Comparison of ENCODE assay signal across 16 mouse cellular contexts in the genomic region with DNA sequence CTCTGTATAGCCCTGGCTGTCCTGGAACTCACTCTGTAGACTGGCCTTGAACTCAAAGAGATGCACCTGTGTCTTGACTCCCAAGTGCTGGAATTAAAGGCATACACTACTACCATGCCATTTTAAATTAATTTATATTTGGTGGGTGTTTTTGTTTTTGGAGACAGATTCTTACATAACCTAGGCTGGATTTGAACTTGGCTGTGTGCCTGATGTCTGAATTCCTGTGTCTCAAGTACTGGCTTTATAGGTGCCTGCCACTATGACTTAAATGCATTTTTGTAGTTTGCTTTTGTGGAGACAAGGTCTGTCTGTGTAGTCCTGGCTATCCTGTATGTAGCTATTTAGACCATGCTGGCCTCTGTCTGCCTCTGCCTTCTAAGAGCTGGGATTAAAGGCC. TPM values are rescaled to one million over a fixed set of nuclear protein-coding genes. Genes with fewer than 3 reads are reported as not detected.
DNase-seq lines count a peak whose midpoint lies in the region; ATAC-seq and TF ChIP-seq lines count a peak whose summit lies in the region.
"Had no signal": no experiment of that assay in that cellular context is flagged by ENCODE, and none has a peak within 500 bp of the region (broad histone marks: within the 10 kb centered on the region; RNA-seq: fewer than 3 reads in every experiment).

No protein-coding gene starts in this region.

- TF ChIP-seq CTCF in gastrocnemius, adult 2 months (IDR thresholded peaks at IDR 0.05), result no peak
- TF ChIP-seq CTCF in E14TG2a.4 (conservative IDR thresholded peaks at IDR 0.05; ENCODE audit: low read length), result no peak

- H3K27ac ChIP-seq in gastrocnemius, adult 2 months, result peak overlapping the region; percentile 99
- no peak overlapping the region for H3K27ac ChIP-seq in embryonic facial prominence, embryonic 13.5 days
- H3K27ac ChIP-seq: left cerebral cortex, adult 2 months; lung, embryonic 15.5 days had no signal

- H3K9me3 ChIP-seq in E14TG2a.4 (ENCODE audit: low read length), result no peaks in the 10 kb centered on the region
- H3K9me3 ChIP-seq in embryonic facial prominence, embryonic 13.5 days, result no peaks in the 10 kb centered on the region
- H3K9me3 ChIP-seq: lung, embryonic 15.5 days had no signal

- DNase-seq in gastrocnemius, adult 2 months, result no peak
- no peak for DNase-seq in gastrocnemius, postnatal 14 days
- DNase-seq in kidney, postnatal 36 days, result peak; percentile 49 to 58
- DNase-seq in kidney, postnatal 4 days, result no peak
- no peak for DNase-seq in urinary bladder, postnatal 25 days (ENCODE audit: low spot score)
- no peak for DNase-seq in spleen, postnatal 14 days (ENCODE audit: low spot score in 2 of 2)
- DNase-seq: cerebellum, postnatal 10 days; heart, postnatal 10 days; thymus, postnatal 25 days had no signal

- no peak for ATAC-seq in embryonic facial prominence, embryonic 13.5 days (ENCODE audit: insufficient number of reproducible peaks, insufficient read depth, low FRiP score, low TSS enrichment, low read depth)
- ATAC-seq: CD4-positive, CD25-positive, alpha-beta regulatory T cell, adult 4 months had no signal

- H3K9ac ChIP-seq in embryonic facial prominence, embryonic 13.5 days, result no peak overlapping the region
- H3K9ac ChIP-seq: lung, embryonic 15.5 days had no signal

- H3K4me1 ChIP-seq in E14TG2a.4 (replicated peaks; ENCODE audit: low read depth, low read length), result peaks cover 75% of the 10 kb centered on the region
- peaks cover 20% of the 10 kb centered on the region for H3K4me1 ChIP-seq in embryonic facial prominence, embryonic 13.5 days

- peaks cover 51% of the 10 kb centered on the region for H3K36me3 ChIP-seq in E14TG2a.4 (ENCODE audit: insufficient read depth, low read length)
- H3K36me3 ChIP-seq in embryonic facial prominence, embryonic 13.5 days, result peaks cover 28% of the 10 kb centered on the region

- intact Hi-C loops in gastrocnemius, adult 2 months (cut with DNase I), result no loop called here
- intact Hi-C loops in gastrocnemius, postnatal 14 days (cut with DNase I; ENCODE audit: low total_unique reads), result no loop called here

- H3K4me2 ChIP-seq in embryonic facial prominence, embryonic 13.5 days, result peak overlapping the region; percentile 81; the same call in 1 of the 2 replicates

- peak overlapping the region; percentile 99 for H3K4me3 ChIP-seq in gastrocnemius, adult 2 months
- peak overlapping the region; percentile 99 for H3K4me3 ChIP-seq in E14TG2a.4 (replicated peaks; ENCODE audit: low read length)
- H3K4me3 ChIP-seq in embryonic facial prominence, embryonic 13.5 days, result 0 out of 2 replicates have a peak overlapping the region, but pooled peaks have one; percentile 2
- H3K4me3 ChIP-seq: left cerebral cortex, adult 2 months; lung, embryonic 15.5 days had no signal

- H3K27me3 ChIP-seq in E14TG2a.4 (ENCODE audit: insufficient read depth, low read length), result no peaks in the 10 kb centered on the region
- no peaks in the 10 kb centered on the region for H3K27me3 ChIP-seq in embryonic facial prominence, embryonic 13.5 days
- H3K27me3 ChIP-seq: lung, embryonic 15.5 days had no signal

RNA-seq across cellular contexts. Expression of a gene that starts 2.7 kb away (rescaled TPM):
- total RNA-seq in gastrocnemius, adult 2 months (2021), result 100 to 1,000 TPM; 269 to 292 TPM
- 100 to 1,000 TPM; 244 to 247 TPM for total RNA-seq in gastrocnemius, postnatal 14 days (2021)
- polyA plus RNA-seq in embryonic facial prominence, embryonic 13.5 days (2015; fragmentation: Nextera tagmentation; extraction: Ambion mirVana), result 945 and 951 TPM in 2 replicates

RNA-seq across cellular contexts. Expression of a gene that starts 20.7 kb away (rescaled TPM):
- total RNA-seq in gastrocnemius, adult 2 months (2021), result not detected
- total RNA-seq in gastrocnemius, postnatal 14 days (2021), result not detected
- polyA plus RNA-seq in embryonic facial prominence, embryonic 13.5 days (2015; fragmentation: Nextera tagmentation; extraction: Ambion mirVana), result not detected in 2 replicates
- total RNA-seq: heart, postnatal 10 days; left cerebral cortex, adult 2 months; monocyte, adult 5-6 weeks had no signal
- polyA plus RNA-seq: CD4-positive, CD25-positive, alpha-beta regulatory T cell, adult 4 months; intestine, embryonic 14.5 days; lung, embryonic 15.5 days had no signal

RNA-seq across cellular contexts. Expression of a gene that starts 48.3 kb away (rescaled TPM):
- under 1 TPM; 0.31 to 0.59 TPM for total RNA-seq in gastrocnemius, adult 2 months (2021)
- total RNA-seq in gastrocnemius, postnatal 14 days (2021), result 1 to 10 TPM; 1.9 to 2.0 TPM
- polyA plus RNA-seq in embryonic facial prominence, embryonic 13.5 days (2015; fragmentation: Nextera tagmentation; extraction: Ambion mirVana), result 8.6 and 11.4 TPM in 2 replicates

Comparison
In these comparisons a context has a peak if more than half of its experiments do, and no peak if none do; other contexts are left out.
1. DNase-seq: peak in kidney, postnatal 36 days (2 of 2); none in gastrocnemius, adult 2 months (single experiment), gastrocnemius, postnatal 14 days (single experiment), kidney, postnatal 4 days (0 of 2), urinary bladder, postnatal 25 days (single experiment) and spleen, postnatal 14 days (0 of 2).
2. H3K4me3 ChIP-seq: peak in every context shown above with its lines; median percentile 99 in gastrocnemius, adult 2 months; 99 in E14TG2a.4; 2 in embryonic facial prominence, embryonic 13.5 days.